Mouse (Mus musculus) spleen, postnatal 0 days (tissue): ENCODE measurements around the gene Wdr70. TPM values are rescaled to one million over a fixed set of nuclear protein-coding genes. Genes with fewer than 3 reads are reported as not detected.

Source experiments
- polyA plus RNA-seq: library from polyadenylated mRNA; unstranded; fragments of >200 nt; fragmentation: Nextera tagmentation; extraction: Ambion mirVana; gene quantifications from 2 replicates; pipeline ENCODE4 v1.2.1, GENCODE M21; 2015

The Wdr70 gene
- polyA plus RNA-seq = 22.4 and 22.5 TPM in 2 replicates

GRCm38 (mm10) chr15:8098774-8099749 lies at the start of gene Wdr70:
Wdr70 (minus strand) TSS chr15:8099209.

GRCm38 (mm10) chr15:8108966-8109743 lies 10.1 kb upstream of the Wdr70 start, which contains the start of gene Nup155:
Nup155 (plus strand) TSS chr15:8109273.

Other genes with a start within 250 kb of the Wdr70 start
- gene Nup155, start 10.1 kb upstream of the Wdr70 start, polyA plus RNA-seq = 8.6 and 10.3 TPM in 2 replicates
- 1.8 and 2.6 TPM in 2 replicates for gene Cplane1, start 69.9 kb upstream of the Wdr70 start, polyA plus RNA-seq